Mouse (Mus musculus): ENCODE results near the gene Vgll2.

Gene Vgll2

DNA sequence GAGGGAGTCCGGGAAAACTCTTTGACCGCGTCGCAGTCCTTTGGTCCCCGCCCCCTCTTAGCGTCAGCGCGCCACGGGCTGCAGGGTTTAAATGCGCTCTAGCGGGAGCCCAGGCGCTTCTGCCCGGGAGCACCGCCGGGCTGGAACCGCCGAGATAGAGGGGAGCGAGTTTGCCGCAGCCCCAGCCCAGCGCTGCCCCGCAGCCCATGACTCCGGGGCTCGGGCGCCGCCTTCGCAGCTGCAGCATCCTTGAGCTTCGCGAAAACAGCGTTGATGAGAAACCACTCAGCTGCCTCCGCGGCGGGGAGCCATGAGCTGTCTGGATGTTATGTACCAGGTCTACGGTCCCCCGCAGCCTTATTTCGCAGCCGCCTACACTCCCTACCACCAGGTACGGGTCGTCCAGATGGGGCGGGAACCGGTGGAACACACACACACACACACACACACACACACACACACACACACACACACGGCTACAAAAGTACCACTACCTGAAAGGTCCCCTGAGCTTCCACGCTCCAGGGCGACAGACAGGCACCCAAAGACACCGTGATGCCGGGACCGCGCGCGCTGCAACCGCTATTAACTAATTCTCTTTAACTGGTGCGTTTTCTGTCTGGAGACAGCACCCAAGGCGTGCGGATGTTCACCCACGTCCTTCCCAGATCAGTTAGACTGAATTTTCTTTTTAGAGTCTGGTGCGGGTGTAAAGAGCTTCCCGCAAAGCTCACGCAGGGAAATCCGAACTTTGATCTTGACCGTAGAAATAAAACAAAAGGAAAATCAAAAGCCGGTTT lies at the start of gene Vgll2:
Vgll2 (plus strand) TSS at position 90 of the 800 bp plus-strand sequence.
- peak; percentile 52 to 58 for DNase-seq

GRCm38 (mm10) chr10:51975137-51975536 lies 47.2 kb upstream of the Vgll2 start:
- DNase-seq = no peak

- no peak for DNase-seq
These were observed 46.7 kb upstream of the Vgll2 start for GRCm38 (mm10) chr10:51975587-51975986.

- no peak for DNase-seq
These were observed 40.7 kb upstream of the Vgll2 start for GRCm38 (mm10) chr10:51981651-51982050.

DNA sequence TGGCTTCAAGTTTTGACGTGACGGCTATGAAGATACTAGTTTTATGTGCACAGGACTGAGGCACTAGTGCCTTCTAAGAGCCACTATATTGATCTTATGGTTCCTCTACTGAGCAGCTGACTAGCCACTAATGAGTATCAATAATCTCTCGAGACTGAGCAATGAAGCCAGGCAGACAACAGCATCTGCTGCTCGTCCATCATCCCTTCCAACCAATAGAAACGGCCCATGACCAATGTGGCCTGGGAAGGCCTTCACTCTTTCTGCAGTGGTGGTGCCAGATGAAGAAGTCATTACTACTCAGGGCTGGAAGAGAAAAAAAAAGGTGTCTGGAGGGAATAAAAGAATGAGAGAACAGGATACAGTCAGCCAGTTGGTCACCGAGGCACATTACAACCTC lies 39.9 kb upstream of the Vgll2 start:
- DNase-seq = no peak

- no peak for DNase-seq
These were observed 3.8 kb upstream of the Vgll2 start for GRCm38 (mm10) chr10:52018471-52018870.

GRCm38 (mm10) chr10:52021231-52021630 lies 1.1 kb upstream of the Vgll2 start:
- no peak for DNase-seq

GRCm38 (mm10) chr10:52021736-52022394 lies 437 bp upstream of the Vgll2 start:
- DNase-seq = no peak

DNA sequence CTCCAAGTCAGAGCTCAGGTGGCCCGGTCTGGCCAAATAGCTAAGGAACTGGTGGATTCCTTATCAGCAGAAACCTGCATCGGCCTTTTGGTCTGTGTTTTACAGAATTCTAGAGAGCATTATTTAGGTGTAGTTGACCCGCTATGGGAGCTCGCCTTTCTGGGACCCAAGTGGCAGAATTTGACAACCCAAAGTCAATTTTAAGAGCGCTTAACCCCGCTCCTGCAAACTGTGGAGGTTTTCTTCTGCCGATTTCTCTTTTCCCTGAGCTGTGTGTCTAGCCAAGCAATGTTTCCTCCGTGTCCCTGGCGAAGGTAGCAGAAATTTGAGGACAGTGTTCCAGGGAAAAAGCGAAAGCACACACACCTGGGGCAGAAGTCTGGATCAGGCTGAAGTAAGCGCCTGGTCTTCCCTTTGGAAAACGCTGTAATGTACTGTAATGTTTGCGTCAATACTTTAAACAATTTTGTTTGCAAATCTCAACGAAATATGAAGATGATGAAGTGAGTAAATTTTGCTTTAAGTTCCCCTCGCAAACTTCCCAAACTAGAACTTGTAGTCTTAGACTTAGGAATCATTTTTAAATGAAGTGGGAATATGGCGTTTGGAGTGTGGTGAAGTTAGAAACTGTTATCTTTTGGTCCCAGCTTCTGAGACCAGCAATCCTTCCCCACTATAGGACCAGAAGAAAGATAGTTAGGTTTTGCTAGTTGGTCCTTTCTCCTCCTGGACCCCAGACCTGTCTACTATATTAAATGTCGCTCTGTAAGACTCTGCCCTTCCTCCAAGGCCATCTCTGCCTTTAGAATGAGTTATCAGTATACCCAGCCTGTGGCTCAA lies 1.1 kb downstream of the Vgll2 start:
- DNase-seq = peak in 1 of 2 experiments; percentile 12

DNA sequence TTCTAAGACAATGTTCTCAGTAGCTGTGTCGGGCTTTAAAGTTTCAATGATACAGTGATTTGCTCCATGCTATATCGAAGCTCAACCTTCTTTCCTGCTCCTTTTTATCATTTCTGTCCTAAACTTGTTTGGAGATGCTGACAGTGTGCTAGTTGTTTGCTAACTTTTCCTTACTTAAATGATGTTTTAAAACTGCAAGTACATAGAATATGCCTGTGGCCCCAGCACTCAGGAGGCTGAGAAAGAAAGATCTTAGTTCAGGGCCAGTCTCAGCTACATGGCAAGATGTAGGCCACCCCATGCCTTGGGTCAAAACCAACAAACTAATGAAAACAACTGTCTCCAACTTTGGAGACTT lies 1.7 kb downstream of the Vgll2 start:
- DNase-seq = no peak

- DNase-seq = no peak
These were observed 3.0 kb downstream of the Vgll2 start for GRCm38 (mm10) chr10:52025291-52025690.

- no peak for DNase-seq
These were observed 3.5 kb downstream of the Vgll2 start for GRCm38 (mm10) chr10:52025821-52026220.

DNA sequence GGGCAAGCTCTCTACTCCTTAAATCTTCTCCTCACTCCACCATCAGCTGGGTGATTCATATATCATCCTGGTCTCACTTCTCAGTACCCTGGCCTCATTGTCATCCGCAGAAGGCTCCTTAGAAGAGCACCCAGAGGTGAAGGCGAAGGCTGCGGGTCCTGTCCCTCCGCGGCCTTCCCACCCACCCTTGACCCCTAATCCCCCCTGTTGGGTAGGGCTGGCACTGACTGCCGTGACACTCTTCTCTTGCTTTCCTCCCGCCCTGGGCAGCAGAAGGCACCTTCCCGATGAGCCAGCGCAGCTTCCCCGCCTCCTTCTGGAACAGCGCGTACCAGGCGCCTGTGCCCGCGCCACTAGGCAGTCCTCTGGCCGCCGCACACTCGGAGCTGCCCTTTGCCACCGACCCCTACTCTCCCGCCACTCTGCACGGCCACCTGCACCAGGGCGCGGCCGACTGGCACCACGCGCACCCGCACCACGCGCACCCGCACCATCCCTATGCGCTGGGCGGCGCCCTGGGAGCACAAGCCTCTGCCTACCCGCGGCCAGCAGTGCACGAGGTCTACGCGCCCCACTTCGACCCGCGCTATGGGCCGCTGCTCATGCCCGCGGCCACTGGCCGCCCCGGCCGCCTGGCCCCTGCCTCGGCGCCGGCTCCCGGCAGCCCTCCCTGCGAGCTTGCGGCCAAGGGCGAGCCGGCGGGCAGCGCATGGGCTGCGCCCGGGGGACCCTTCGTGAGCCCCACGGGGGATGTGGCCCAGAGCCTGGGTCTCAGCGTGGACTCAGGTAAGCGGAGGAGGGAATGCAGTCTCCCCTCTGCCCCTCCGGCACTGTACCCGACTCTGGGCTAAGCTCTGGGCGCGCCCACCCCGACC lies 5.1 kb downstream of the Vgll2 start:
- DNase-seq = peak; percentile 14 to 40

GRCm38 (mm10) chr10:52028561-52029370 lies 6.5 kb downstream of the Vgll2 start:
- DNase-seq = no peak

DNA sequence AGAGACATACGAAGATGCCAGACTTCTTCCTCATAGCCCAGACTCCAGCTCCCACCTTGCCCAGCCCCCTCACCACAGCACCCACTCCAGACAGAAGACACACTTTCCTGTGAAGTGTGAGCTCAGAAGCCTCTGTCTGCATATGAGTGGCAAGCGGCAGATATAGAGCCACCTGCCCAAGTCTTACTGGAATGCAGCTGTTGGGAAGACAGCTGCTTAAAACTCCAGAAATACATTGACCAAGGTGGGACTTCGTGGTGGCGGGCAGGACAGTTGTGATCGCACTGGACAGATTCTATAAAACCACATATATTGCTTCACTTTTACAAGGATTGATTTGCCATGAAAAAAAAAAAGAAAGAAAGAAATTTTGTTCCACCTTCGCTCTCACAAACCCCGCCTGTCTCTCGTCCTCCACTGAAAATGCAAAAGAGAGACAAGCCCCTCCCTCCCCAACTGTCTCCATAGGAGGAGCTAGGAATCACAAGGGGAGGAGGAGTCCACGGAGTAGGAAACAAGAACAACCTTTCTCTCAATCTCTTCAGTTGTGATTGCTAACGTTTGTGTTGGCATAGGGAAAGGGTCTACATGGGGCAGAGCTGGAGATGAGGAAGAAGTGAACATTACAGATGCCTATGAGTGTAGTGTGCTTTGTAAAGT lies 7.2 kb downstream of the Vgll2 start:
- DNase-seq = no peak

GRCm38 (mm10) chr10:52033729-52034128 lies 11.4 kb downstream of the Vgll2 start:
- no peak for DNase-seq

GRCm38 (mm10) chr10:52039392-52039791 lies 17.1 kb downstream of the Vgll2 start:
- DNase-seq = no peak

- DNase-seq = no peak
These were observed 20.8 kb downstream of the Vgll2 start for GRCm38 (mm10) chr10:52043086-52043485.

DNA sequence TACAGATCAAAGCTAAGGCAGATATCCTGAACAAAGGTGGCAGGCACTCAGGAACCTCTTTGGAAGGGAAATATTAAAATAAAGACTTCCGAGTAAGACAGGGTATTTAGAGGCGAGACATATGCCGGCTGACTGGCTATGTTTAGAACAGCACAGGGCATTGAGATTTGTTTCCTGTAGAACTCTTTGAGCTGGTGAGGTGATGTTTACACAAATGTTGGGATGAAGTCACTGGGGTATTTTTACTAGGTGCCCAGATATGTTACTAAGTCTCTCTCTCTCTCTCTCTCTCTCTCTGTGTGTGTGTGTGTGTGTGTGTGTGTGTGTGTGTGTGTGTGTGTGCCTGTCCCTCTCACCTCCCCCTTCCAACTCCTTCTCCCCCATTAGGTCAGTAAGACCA lies 26.0 kb downstream of the Vgll2 start:
- DNase-seq = no peak

- peak; percentile 69 for DNase-seq
These were observed 50.2 kb downstream of the Vgll2 start for GRCm38 (mm10) chr10:52072482-52072881.
